Mouse (Mus musculus) spleen, adult 2 months (tissue): ENCODE data around the gene Zfp658. TPM values are rescaled to one million over a fixed set of nuclear protein-coding genes. Genes with fewer than 3 reads are reported as not detected.

Experiments used
- DNase-seq, 2 experiments: peaks; one replicate each; pipeline versions ENCODE4 v3.0.0 to v3.0.0-alpha.2; 2012 to 2021; ENCODE audit warnings: low spot score in 2 of 2, low read depth in 1 of 2
- H3K27ac ChIP-seq: fragments of 200-500 bp; 2 replicates; pipeline ENCODE4 v1.5.1; 2012; ENCODE audit warnings: low read length, inconsistent platforms; ENCODE audit not compliant: insufficient read depth
- H3K27me3 ChIP-seq: fragments of 200-500 bp; 2 replicates; pipeline ENCODE4 v1.6.1; 2012; ENCODE audit warnings: mild to moderate bottlenecking, moderate library complexity, low read length, inconsistent platforms; ENCODE audit not compliant: control insufficient read depth, insufficient read depth
- H3K36me3 ChIP-seq: fragments of 200-500 bp; 2 replicates; pipeline ENCODE4 v1.6.1; 2012; ENCODE audit warnings: mild to moderate bottlenecking, low read length, inconsistent platforms; ENCODE audit not compliant: control insufficient read depth, insufficient read depth
- H3K4me1 ChIP-seq: fragments of 200-500 bp; 2 replicates; pipeline ENCODE4 v1.6.1; 2011; ENCODE audit warnings: inconsistent platforms; ENCODE audit not compliant: control insufficient read depth, insufficient read depth, insufficient read length
- H3K4me3 ChIP-seq: fragments of 200-500 bp; 2 replicates; pipeline ENCODE4 v1.5.1; 2011; ENCODE audit warnings: mild to moderate bottlenecking, inconsistent platforms; ENCODE audit not compliant: insufficient read depth, insufficient read length; ENCODE audit errors: extremely low read depth
- CTCF ChIP-seq: fragments of 200-500 bp; IDR thresholded peaks from 2 replicates; pipeline ENCODE4 v1.5.1; 2011; ENCODE audit warnings: mild to moderate bottlenecking, inconsistent platforms; ENCODE audit not compliant: insufficient read depth, insufficient read length, insufficient replicate concordance; ENCODE audit errors: extremely low read depth
- POLR2A ChIP-seq: fragments of 200-500 bp; IDR thresholded peaks from 2 replicates; pipeline ENCODE4 v1.6.1; 2011; ENCODE audit warnings: low read depth, low read length, inconsistent platforms
- WGBS: fragments of 180-500 bp; shearing (Covaris S2); methylation state at CpG from one replicate; pipeline ENCODE4 v1.1.7; 2018; 5-methylcytosine and 5-hydroxymethylcytosine counted together
- polyA plus RNA-seq: library from polyadenylated mRNA; depleted of rRNA; stranded (reverse); fragments of >200 nt; gene quantifications from 2 replicates; pipeline ENCODE4 v1.2.3, GENCODE M21; 2012

Zfp658 gene
- polyA plus RNA-seq, 1 experiment, result 1.6 TPM

DNA sequence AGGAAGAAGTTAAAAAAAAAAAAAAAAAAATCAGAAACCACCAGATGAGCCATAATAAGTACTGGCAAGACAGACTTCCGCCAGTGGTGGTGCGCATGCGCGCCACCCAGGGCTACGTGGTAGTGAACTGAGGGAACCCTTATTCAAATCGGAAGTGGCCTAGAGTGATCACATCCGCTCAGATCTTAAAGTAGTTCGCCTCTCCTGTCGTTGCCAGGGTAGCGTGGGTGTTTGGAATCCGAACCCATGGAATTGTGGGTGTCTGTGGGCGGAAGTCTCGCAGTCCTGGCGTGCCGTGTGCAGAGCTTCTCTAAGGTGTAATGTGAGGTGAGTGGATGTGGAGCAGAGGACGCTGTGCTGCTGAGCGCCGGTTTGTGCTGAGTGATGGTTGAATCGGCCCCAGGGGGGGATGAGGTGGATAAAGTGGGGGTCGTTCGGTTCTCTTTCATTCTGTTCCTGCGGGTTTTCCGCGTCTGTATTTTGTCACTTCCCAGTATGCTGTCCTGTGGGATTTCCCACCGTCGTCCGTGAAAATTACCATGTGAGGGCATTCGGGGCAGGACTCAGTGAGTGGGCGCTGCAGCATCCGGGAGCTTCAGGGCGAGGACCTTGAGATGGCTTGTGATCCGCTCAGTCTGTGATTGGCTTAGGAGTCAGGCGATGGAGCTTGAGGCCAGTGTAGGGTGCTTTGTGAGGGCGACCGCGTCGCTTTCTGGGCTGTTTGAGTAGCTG, 17.6 kb downstream of the Zfp658 start, which contains the start of gene Zfp719:
Gene Zfp719 (plus strand): TSS at position 171 of the 732 bp plus-strand sequence.
- TF ChIP-seq POLR2A, result no peak
- TF ChIP-seq CTCF, result no peak
- DNase-seq, result peak; percentile 85 to 95
- under 1% methylated on average over 37 of the region's 37 CpGs for WGBS
- Histone ChIP-seq H3K27ac (peak within 1 kb of the TSS; percentile 77), H3K27me3 (no peaks in the 10 kb centered on the region), H3K4me1 (peaks cover 4% of the 10 kb centered on the region; the same call in 1 of the 2 replicates), H3K4me3 (peak within 1 kb of the TSS; percentile 74), H3K36me3 (peaks cover 6% of the 10 kb centered on the region; the same call in 1 of the 2 replicates)

- H3K36me3 ChIP-seq, result peaks cover 9% of the 10 kb centered on the region
- H3K27ac ChIP-seq, result no peak overlapping the region
- DNase-seq, result no peak
- H3K27me3 ChIP-seq, result no peaks in the 10 kb centered on the region
- TF ChIP-seq POLR2A (no peak), CTCF (no peak)
- H3K4me3 ChIP-seq, result no peak overlapping the region
- WGBS, result 79% methylated on average over 5 of the region's 5 CpGs
- H3K4me1 ChIP-seq, result peaks cover 4% of the 10 kb centered on the region; the same call in 1 of the 2 replicates
Measured at GRCm38 (mm10) chr7:43580526-43580925, 18.5 kb downstream of the Zfp658 start.

- no peak overlapping the region for H3K4me3 ChIP-seq
- WGBS, result 90% methylated on average over 5 of the region's 5 CpGs
- peaks cover 4% of the 10 kb centered on the region; the same call in 1 of the 2 replicates for H3K4me1 ChIP-seq
- peaks cover 41% of the 10 kb centered on the region for H3K36me3 ChIP-seq
- TF ChIP-seq POLR2A, result no peak
- no peak for TF ChIP-seq CTCF
- no peak overlapping the region for H3K27ac ChIP-seq
- DNase-seq, result no peak
- no peaks in the 10 kb centered on the region for H3K27me3 ChIP-seq
Measured at GRCm38 (mm10) chr7:43584790-43585189, 22.7 kb downstream of the Zfp658 start.

DNA sequence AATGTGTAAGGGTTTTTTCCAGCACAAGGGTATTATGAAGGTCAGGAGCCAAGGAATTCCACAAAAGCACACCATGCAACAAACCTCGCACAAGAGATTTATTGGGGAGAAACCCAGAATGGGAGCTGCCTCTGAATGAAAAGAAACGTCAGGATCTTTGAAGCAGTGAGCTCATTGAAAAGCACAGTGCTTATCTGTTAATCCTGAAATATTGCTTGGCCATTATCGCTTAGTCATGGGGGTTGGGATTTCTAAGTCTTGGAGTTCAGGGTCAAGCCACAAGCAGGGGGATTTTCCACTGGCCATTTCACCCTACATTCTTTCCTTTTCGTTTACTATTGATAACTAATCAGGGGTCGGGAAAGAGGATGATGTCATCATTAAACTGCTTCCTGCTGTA, 39.8 kb downstream of the Zfp658 start:
- TF ChIP-seq POLR2A, result no peak
- no peak for TF ChIP-seq CTCF
- Histone ChIP-seq H3K36me3 (no peaks in the 10 kb centered on the region), H3K4me3 (no peak overlapping the region), H3K27me3 (no peaks in the 10 kb centered on the region), H3K4me1 (no peaks in the 10 kb centered on the region), H3K27ac (no peak overlapping the region)
- no peak for DNase-seq
- 70% methylated on average over 5 of the region's 5 CpGs for WGBS

DNA sequence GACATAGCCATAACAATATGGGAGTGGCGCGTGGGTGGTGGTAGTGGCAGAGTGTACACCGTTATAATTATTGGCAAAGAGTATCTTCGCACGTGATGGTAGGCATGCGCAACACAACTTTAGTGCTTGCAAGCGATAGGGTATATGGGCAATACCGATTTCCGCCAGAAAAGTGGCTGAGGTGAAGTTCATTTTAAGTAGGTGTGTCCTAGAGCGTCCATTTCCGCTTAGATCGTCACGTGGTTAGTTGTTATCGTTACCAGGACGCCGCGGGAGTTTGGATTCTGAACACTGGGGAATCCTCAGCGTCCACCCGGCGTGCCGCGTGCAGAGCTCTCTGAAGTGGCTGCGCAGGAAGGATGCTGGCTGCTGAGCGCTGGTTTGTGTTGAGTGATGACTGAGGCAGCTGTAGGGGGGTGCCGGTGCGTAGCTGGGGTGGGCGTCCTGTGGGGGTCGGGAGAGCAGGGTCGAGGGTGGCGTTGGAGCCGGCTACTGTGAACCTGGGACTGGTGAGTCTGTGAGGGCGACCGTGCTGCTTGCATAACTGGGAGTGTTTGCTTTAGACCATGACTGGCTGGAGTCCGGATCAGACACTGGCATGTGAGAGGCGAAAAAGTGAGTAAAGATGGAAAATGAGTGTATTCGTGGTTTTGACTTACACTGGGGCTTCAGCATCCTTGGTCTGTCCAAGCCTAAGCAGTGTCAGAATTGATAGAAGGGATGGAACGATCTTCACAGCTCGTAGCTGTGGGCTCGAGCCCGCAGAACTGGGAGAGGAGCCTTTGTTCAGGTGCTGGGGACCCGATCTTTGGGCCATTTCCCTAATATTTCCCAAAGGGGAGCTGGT, 45.1 kb downstream of the Zfp658 start, which contains the start of gene Zfp819:
Gene Zfp819 (plus strand): TSS at position 274 of the 847 bp plus-strand sequence.
- no peaks in the 10 kb centered on the region for H3K36me3 ChIP-seq
- no peaks in the 10 kb centered on the region for H3K4me1 ChIP-seq
- TF ChIP-seq POLR2A (no peak), CTCF (no peak)
- no peaks in the 10 kb centered on the region for H3K27me3 ChIP-seq
- 23% methylated on average over 41 of the region's 41 CpGs for WGBS
- no peak within 1 kb of the TSS for H3K4me3 ChIP-seq
- no peak within 1 kb of the TSS for H3K27ac ChIP-seq
- peak; percentile 9 to 11 for DNase-seq

- no peak for DNase-seq
- TF ChIP-seq POLR2A, result no peak
- TF ChIP-seq CTCF, result no peak
- Histone ChIP-seq H3K27me3 (no peaks in the 10 kb centered on the region), H3K36me3 (no peaks in the 10 kb centered on the region), H3K27ac (no peak overlapping the region), H3K4me1 (no peaks in the 10 kb centered on the region), H3K4me3 (no peak overlapping the region)
- WGBS, result 47% methylated on average over 5 of the region's 5 CpGs
Measured at GRCm38 (mm10) chr7:43607743-43608287, 45.8 kb downstream of the Zfp658 start.
